Mouse (Mus musculus) liver, embryonic 13.5 days (tissue): ENCODE measurements around the gene Slc2a5. TPM values are rescaled to one million over a fixed set of nuclear protein-coding genes. Genes with fewer than 3 reads are reported as not detected.
A peak's percentile ranks its signal among the peaks of the same experiment; 100 is the strongest.

Experiments used
- ATAC-seq: fragments of 200-750 bp; cut with Nextera tagmentation; 2 replicates; pipeline ENCODE4 v1.8.0; 2017; ENCODE audit warnings: low read depth, mild to moderate bottlenecking, moderate number of reproducible peaks, moderate library complexity
- DNase-seq: peaks from one replicate; pipeline ENCODE4 v3.0.0; 2022
- H3K27ac ChIP-seq: fragments of 300-500 bp; sonication (generic); 2 replicates; pipeline ENCODE4 v1.5.1; 2015; ENCODE audit warnings: moderate library complexity, mild to moderate bottlenecking, inconsistent platforms
- H3K27me3 ChIP-seq: fragments of 300-500 bp; sonication (generic); 2 replicates; pipeline ENCODE4 v1.6.1; 2015; ENCODE audit warnings: mild to moderate bottlenecking, inconsistent platforms
- H3K36me3 ChIP-seq: fragments of 300-500 bp; sonication (generic); 2 replicates; pipeline ENCODE4 v1.6.1; 2015; ENCODE audit warnings: mild to moderate bottlenecking, inconsistent platforms
- H3K4me1 ChIP-seq: fragments of 300-500 bp; sonication (generic); replicated peaks from 2 replicates; pipeline ENCODE4 v1.6.1; 2015; ENCODE audit warnings: inconsistent platforms
- H3K4me2 ChIP-seq: fragments of 300-500 bp; sonication (generic); 2 replicates; pipeline ENCODE4 v1.6.1; 2015; ENCODE audit warnings: inconsistent platforms, mild to moderate bottlenecking, moderate library complexity
- H3K4me3 ChIP-seq: fragments of 300-500 bp; sonication (generic); replicated peaks from 2 replicates; pipeline ENCODE4 v1.5.1; 2015; ENCODE audit warnings: mild to moderate bottlenecking, inconsistent platforms
- H3K9ac ChIP-seq: fragments of 300-500 bp; sonication (generic); 2 replicates; pipeline ENCODE4 v1.6.1; 2015; ENCODE audit warnings: mild to moderate bottlenecking, inconsistent platforms
- H3K9me3 ChIP-seq: fragments of 300-500 bp; sonication (generic); replicated peaks from 2 replicates; pipeline ENCODE4 v1.6.1; 2016; ENCODE audit warnings: inconsistent platforms
- WGBS: fragments of 180-500 bp; shearing (Covaris S2); methylation state at CpG from one replicate; pipeline ENCODE4 v1.1.7; 2015; ENCODE audit not compliant: insufficient replicate concordance; 5-methylcytosine and 5-hydroxymethylcytosine counted together
- polyA plus RNA-seq: library from polyadenylated mRNA; unstranded; fragments of >200 nt; fragmentation: Nextera tagmentation; extraction: Ambion mirVana; gene quantifications from 2 replicates; pipeline ENCODE4 v1.2.1, GENCODE M21; 2015

The Slc2a5 gene
- 0.22 and 0.23 TPM in 2 replicates for polyA plus RNA-seq

DNA sequence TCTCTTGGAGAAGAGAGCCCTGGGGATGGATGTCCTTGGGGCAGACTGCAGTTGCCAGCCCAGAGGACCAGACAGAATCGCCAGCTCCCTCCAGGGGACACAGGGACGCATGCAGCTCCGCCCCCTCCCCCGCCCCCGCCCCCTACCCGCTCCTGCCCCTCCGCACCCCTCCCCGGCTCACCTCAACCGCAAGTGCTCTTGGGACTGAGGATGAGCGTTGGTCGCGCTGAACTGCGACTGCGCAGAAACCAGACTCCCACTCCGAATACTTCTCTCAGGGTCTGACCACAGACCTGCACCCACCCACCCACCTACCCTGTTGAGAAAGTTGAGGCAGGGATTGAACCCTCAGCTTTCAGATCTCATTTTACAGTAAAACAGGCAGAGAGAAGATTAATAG lies at the start of gene Slc2a5:
Gene Slc2a5 (plus strand): TSS at position 229 of the 400 bp plus-strand sequence.
- no peak within 1 kb of the TSS for H3K9ac ChIP-seq
- H3K36me3 ChIP-seq: no peaks in the 10 kb centered on the region
- H3K27ac ChIP-seq: no peak within 1 kb of the TSS
- H3K4me2 ChIP-seq: peak within 1 kb of the TSS; percentile 10
- no peaks in the 10 kb centered on the region for H3K9me3 ChIP-seq
- ATAC-seq (no peak), DNase-seq (no peak)
- H3K4me3 ChIP-seq: no peak within 1 kb of the TSS
- peaks cover 11% of the 10 kb centered on the region; the same call in 1 of the 2 replicates for H3K4me1 ChIP-seq
- H3K27me3 ChIP-seq: no peaks in the 10 kb centered on the region
- WGBS: 18% methylated on average over 15 of the region's 15 CpGs

DNA sequence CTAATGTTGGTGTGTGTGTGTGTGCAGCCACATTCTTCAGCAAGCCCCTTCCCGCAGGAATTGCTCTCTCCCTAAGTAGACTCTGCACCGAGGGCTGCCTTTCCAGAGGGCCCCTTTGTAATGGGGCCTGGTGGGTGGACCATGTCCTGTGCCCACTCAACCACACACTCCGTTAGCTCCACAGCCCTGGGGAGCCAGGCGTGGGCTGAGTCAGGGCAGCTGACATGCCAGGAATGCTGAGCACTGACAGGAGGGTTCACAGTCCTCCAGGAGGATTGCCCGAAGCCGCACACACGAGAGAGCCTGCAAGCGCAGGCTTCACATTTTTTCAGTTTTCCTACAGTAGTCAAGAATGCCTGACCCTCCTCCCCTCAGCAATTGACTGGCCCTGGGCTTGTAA lies 48.9 kb upstream of the Slc2a5 start:
- 66% methylated on average over 8 of the region's 8 CpGs for WGBS
- no peak for ATAC-seq
- H3K36me3 ChIP-seq: no peaks in the 10 kb centered on the region

DNA sequence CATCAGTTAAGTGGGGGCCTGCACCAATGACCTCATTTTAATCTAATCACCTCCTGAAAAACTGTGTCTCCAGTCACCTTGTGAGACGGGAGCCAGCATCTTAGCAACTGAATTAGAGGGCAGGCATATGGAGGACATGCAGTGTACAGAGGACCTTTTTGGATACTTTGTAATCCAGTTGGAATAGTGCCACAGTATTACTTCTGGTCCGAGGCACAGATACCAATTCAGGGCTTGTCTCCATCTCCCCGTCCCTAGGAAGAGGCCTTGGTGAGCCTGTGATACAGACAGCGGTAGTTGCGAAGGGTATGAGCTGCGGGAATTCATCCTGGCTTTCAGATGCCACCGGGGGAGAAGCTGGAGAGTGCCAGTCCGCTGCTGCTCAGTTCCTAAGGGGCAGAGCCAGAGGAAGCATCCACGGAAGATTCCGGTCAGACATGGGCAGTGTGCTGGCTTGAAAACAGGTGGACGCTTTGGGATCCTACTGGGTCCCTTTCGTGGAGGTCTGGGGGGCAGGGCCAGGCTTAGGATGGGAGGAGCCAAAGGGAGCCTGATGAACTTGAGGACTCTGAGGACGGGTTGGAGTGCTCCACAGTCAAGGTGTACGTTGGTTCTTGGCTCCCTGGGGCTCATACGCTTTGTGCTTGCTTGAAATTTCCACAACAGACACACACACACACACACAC lies 46.5 kb upstream of the Slc2a5 start:
- Histone ChIP-seq H3K9ac (no peak overlapping the region), H3K4me2 (no peak overlapping the region), H3K9me3 (no peaks in the 10 kb centered on the region), H3K27me3 (no peaks in the 10 kb centered on the region), H3K4me1 (no peaks in the 10 kb centered on the region), H3K27ac (no peak overlapping the region), H3K4me3 (no peak overlapping the region), H3K36me3 (no peaks in the 10 kb centered on the region)
- no peak for ATAC-seq
- 59% methylated on average over 15 of the region's 15 CpGs for WGBS
- no peak for DNase-seq

More for the DNA sequence above, 48.9 kb upstream of the Slc2a5 start:
- Histone ChIP-seq H3K4me1 (no peaks in the 10 kb centered on the region), H3K4me3 (no peak overlapping the region), H3K27ac (no peak overlapping the region), H3K27me3 (no peaks in the 10 kb centered on the region), H3K4me2 (no peak overlapping the region), H3K9me3 (no peaks in the 10 kb centered on the region), H3K9ac (no peak overlapping the region)
- DNase-seq: no peak

DNA sequence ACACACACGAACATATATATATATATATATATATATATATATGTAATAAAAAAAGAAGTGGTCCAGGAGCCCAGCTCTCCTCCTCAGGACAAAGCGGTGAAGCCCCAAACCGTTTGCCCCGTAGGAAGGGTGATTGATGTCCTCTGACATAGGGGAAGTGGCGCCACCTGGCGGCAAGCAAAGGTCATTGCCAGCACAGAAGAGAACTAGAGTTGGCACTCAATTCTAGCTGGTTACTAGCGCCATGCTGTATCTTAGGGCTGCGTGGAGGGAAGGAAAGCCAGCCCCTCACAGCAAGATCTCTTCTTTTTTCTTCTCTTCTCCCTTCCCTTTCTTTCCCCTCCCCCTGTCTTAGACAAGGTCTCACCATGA lies 46.0 kb upstream of the Slc2a5 start:
- DNase-seq (no peak), ATAC-seq (no peak)
- Histone ChIP-seq H3K9me3 (no peaks in the 10 kb centered on the region), H3K4me2 (no peak overlapping the region), H3K36me3 (no peaks in the 10 kb centered on the region), H3K27me3 (no peaks in the 10 kb centered on the region), H3K27ac (no peak overlapping the region), H3K4me3 (no peak overlapping the region), H3K4me1 (no peaks in the 10 kb centered on the region), H3K9ac (no peak overlapping the region)
- 9% methylated on average over 8 of the region's 8 CpGs for WGBS

DNA sequence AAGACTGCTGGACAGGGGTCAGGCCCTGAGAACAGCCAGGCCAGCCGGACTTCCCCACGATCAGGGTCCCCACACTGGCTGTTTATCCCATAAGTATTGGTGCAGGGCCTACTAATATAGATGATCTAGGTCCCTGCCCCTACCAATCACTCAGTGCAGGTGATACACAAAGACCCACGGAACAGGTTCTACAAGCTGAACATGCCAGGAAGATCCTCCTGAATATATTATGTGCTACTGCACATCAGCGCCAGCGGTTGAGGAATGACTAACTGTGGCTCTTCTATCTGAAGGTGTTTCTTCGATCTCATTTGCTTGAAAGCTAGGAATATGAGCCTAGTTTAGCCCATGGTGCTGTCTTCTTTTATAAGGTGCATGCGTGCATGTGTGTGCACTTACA lies 43.7 kb upstream of the Slc2a5 start:
- no peak for ATAC-seq
- 69% methylated on average over 7 of the region's 7 CpGs for WGBS
- Histone ChIP-seq H3K36me3 (no peaks in the 10 kb centered on the region), H3K27ac (no peak overlapping the region), H3K9me3 (no peaks in the 10 kb centered on the region), H3K4me2 (no peak overlapping the region), H3K27me3 (no peaks in the 10 kb centered on the region), H3K4me1 (0 out of 2 replicates have a peak, but pooled peaks cover 2% of the 10 kb centered on the region), H3K9ac (no peak overlapping the region), H3K4me3 (no peak overlapping the region)
- DNase-seq: no peak

DNA sequence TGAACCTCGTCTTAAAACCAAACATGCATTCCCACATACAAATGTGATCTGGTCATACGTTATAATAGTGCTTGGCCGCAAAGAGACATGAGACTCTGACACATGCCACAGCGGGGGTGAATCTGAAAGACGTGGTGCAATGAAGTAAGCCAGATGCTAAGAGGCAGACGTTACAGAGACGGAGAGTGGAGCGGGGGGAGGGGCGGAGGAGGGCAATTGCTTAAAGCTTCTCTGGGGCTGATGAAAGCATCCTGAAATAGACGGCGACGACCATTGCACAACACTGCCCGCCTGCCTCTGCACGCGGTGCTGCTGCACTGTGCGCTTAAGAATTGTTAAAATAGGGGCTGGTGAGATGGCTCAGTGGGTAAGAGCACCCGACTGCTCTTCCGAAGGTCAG lies 42.9 kb upstream of the Slc2a5 start:
- Histone ChIP-seq H3K9ac (no peak overlapping the region), H3K4me2 (no peak overlapping the region), H3K36me3 (no peaks in the 10 kb centered on the region), H3K27ac (no peak overlapping the region), H3K9me3 (no peaks in the 10 kb centered on the region), H3K27me3 (no peaks in the 10 kb centered on the region), H3K4me3 (no peak overlapping the region), H3K4me1 (0 out of 2 replicates have a peak, but pooled peaks cover 2% of the 10 kb centered on the region)
- 35% methylated on average over 18 of the region's 18 CpGs for WGBS
- no peak for ATAC-seq
- no peak for DNase-seq

DNA sequence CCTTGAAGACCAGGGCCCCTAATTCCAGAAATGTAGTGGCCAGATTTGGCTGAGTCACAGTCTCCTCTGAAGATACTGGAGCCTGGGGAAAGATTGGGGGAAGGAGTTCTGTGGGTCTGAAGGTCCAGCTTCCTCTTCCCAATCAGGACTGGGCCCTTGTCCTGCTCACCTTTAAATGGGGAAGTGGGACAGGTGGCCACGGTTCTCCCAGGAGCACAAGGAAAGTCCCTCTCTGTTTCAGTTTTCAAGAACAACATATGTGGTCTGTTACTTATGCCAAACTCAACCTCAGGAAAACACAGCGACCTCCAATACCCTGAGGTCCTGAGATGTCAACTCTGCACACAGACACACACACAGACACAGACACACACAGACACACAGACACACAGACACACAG lies 40.4 kb upstream of the Slc2a5 start:
- DNase-seq: no peak
- Histone ChIP-seq H3K27ac (no peak overlapping the region), H3K9me3 (no peaks in the 10 kb centered on the region), H3K4me3 (no peak overlapping the region), H3K36me3 (no peaks in the 10 kb centered on the region), H3K9ac (no peak overlapping the region), H3K4me1 (0 out of 2 replicates have a peak, but pooled peaks cover 2% of the 10 kb centered on the region), H3K27me3 (no peaks in the 10 kb centered on the region), H3K4me2 (no peak overlapping the region)
- ATAC-seq: no peak
- WGBS: 20% methylated on average over 2 of the region's 2 CpGs

DNA sequence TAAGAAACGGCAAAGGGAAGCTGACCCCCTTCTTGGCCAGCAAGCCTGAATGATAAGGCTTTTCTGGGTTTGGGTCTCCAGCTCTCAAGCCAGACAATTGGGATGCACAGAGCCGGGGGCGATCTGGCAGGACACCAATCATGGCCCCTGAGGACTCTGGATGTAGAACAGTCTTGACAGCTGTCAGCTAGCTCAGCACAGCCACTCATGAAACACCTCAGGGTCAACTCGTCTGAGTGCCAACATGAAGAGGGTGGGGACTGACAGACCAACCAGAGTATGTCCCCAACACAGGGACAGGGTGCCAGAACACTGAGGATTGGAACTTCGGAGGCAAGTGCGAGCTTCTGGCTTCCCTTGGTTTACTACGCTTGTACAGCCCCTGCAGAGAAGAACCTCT lies 39.8 kb upstream of the Slc2a5 start:
- Histone ChIP-seq H3K4me1 (0 out of 2 replicates have a peak, but pooled peaks cover 2% of the 10 kb centered on the region), H3K27me3 (no peaks in the 10 kb centered on the region), H3K4me3 (no peak overlapping the region), H3K4me2 (no peak overlapping the region), H3K27ac (no peak overlapping the region), H3K9me3 (no peaks in the 10 kb centered on the region), H3K36me3 (no peaks in the 10 kb centered on the region), H3K9ac (no peak overlapping the region)
- ATAC-seq (no peak), DNase-seq (no peak)
- 61% methylated on average over 7 of the region's 7 CpGs for WGBS

DNA sequence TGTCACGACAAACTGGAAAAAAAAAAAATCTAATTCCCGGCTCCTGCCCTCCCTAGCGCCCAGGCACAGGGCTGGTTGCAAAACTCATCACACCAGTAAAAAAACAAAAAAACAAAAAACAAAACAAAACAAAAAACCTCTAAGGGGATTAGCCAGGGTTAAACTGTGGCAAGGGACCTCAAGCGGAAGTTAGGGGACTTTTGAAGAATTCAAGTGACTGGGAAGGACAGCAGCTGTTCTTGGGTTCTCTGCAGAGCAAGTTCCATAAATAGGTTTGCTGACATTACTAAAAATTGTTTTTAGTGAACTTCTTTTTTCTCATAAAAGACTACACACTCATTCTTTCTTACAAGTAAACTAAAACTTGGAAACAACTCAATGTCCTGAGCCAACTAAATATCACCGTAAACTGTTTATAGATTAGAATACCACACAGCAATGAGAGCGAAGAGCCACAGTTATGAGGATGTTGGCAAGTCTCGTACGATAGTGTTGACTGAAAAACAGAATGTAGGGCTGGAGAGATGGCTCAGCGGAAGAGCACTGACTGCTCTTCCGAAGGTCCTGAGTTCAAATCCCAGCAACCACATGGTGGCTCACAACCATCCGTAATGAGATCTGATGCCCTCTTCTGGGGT lies 38.6 kb upstream of the Slc2a5 start:
- WGBS: 66% methylated on average over 11 of the region's 11 CpGs
- DNase-seq (no peak), ATAC-seq (no peak)
- no peaks in the 10 kb centered on the region for H3K27me3 ChIP-seq
- H3K9ac ChIP-seq: no peak overlapping the region
- no peaks in the 10 kb centered on the region for H3K36me3 ChIP-seq
- H3K27ac ChIP-seq: no peak overlapping the region
- H3K4me1 ChIP-seq: 0 out of 2 replicates have a peak, but pooled peaks cover 2% of the 10 kb centered on the region
- no peaks in the 10 kb centered on the region for H3K9me3 ChIP-seq
- H3K4me3 ChIP-seq: no peak overlapping the region
- no peak overlapping the region for H3K4me2 ChIP-seq

DNA sequence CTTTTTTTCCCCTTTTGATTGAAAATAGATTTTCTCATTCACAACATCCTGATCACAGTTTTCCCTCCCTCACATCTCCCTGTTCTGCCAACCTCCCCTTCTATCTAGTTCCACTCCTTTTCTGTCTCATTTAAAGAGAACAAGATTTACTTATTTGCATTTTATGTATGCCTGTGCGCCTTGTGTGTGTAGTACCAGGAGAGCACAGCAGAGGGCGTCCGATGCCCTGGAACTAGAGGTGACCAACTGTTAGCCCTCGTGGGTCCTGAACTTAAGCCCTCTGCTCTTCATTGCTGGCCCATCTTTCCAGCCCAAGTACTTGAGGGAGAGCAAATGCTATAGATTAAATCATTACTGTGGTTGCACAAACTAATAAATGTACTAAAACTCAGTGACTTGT lies 33.7 kb upstream of the Slc2a5 start:
- Histone ChIP-seq H3K4me2 (no peak overlapping the region), H3K27ac (no peak overlapping the region), H3K36me3 (no peaks in the 10 kb centered on the region), H3K4me1 (peaks cover 15% of the 10 kb centered on the region), H3K4me3 (no peak overlapping the region), H3K27me3 (peaks cover 28% of the 10 kb centered on the region), H3K9ac (no peak overlapping the region), H3K9me3 (no peaks in the 10 kb centered on the region)
- WGBS: 60% methylated on average over 4 of the region's 4 CpGs
- ATAC-seq (no peak), DNase-seq (no peak)

DNA sequence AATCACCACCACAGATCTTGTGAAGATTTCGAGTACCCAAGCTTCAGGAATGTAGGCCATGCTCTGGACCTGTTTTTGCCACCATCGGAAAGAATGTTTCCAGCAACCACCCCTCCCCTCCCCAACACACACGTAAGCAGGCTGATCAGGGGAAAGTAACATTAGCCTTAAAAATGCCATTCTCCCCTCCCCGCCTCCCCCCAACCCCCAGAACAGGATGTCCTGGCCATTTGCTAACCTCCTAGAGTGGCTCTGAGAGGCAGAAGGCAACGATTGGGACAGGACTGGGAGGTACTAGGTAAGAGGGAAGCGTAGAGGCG lies 32.3 kb upstream of the Slc2a5 start:
- peak overlapping the region; percentile 62 for H3K4me3 ChIP-seq
- H3K36me3 ChIP-seq: no peaks in the 10 kb centered on the region
- DNase-seq (no peak), ATAC-seq (no peak)
- peak overlapping the region; percentile 92 for H3K4me2 ChIP-seq
- H3K27ac ChIP-seq: no peak overlapping the region
- whole genome bisulfite sequencing: 3% methylated on average over 7 of the region's 7 CpGs
- H3K27me3 ChIP-seq: peaks cover 42% of the 10 kb centered on the region
- H3K9ac ChIP-seq: no peak overlapping the region
- H3K4me1 ChIP-seq: peaks cover 15% of the 10 kb centered on the region
- no peaks in the 10 kb centered on the region for H3K9me3 ChIP-seq
